Mouse (Mus musculus) embryo, embryonic 11.5 days (tissue): ENCODE measurements around the gene Gm11127.
"Not testable (repeated sequence)": the region's sequence is repeated elsewhere in the genome, so short reads cannot be mapped to it uniquely, and the experiment has no call there.

Experiments used
- DNase-seq: peaks from one replicate; pipeline ENCODE4 v3.0.0-alpha.2; 2012; ENCODE audit warnings: low read depth, low spot score

Gm11127 gene

DNA sequence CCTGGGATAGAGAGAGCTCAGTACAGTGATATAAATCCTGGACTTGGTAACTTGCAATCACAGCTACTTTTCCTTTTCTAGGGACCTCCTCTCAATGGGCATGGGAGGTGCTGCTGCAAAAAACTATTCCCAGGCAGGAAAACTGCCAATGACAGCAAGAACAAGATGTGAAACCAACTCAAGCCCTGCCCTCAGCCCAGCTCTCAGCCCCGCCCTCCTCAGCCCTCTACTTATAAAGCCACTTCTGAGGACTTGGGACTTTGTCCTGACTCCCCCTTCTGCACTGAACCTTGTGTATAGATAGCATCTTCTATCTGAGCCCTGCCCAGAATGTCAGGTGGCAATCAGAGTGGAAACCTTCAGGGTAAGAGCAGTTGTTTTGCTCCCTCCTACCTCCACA, at the start of gene Gm11127:
Gene Gm11127 (minus strand): TSS at position 10 of the 400 bp plus-strand sequence.
- not testable (repeated sequence) for DNase-seq

- DNase-seq = not testable (repeated sequence)
These were observed 43.9 kb upstream of the Gm11127 start for GRCm38 (mm10) chr17:36102091-36102490.

DNA sequence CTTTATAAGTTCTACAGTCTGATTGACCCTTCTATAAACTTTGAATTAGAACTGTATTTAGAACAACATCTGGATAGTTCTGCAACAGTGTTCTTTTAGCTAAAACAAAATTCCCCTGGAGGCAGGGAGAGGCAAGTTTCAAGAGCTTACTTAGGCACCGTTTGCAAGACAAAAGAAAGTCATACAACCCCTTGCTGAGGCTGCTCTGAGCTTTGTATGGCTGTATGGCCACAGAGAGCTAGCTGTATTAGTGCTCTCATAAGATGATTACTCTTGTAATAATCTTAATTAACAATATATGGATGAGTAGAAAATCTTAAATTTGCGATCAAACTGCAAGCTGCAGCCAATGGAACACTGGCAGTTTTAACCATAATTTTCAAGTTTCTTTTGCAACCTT, 41.4 kb upstream of the Gm11127 start:
- not testable (repeated sequence) for DNase-seq

DNA sequence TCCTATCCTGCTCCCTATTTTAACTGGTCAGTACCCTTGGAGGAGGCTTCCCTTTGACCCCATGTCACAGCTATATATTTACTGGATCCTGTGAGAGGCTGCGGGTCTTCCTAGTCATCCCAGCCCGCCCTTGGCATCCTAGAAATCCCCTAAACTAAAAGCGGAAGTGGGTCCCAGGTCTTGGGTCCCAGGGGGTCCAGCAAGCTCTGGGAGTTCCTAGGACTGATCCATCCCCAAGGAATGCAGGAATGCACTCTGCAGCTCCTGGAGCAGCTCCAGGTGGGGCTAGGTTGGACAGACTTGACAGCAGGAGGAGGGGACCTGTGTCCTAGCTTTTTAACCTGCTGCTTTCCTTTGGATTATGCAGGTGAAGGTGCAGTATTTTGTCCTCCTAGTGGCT, 35.8 kb upstream of the Gm11127 start:
- DNase-seq = no peak

DNA sequence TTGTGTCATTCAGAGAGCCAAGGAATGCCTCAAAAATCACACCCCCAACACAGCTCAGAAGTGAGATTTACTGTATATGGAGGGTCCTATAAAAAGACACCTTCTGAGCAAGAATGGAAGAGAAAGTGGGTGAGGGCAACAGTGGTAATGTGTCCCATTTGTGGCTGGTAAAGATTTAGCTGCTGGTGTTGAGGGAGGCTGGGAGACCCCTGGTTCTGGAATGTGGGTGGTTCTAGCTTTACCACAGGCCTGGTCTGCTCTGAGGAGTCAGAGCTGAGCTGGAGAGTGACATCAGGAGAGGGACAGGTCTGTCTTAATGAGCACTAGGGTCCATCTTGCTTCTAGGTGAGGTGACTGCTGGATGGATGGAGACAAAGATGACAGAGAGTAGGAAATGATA, 34.3 kb upstream of the Gm11127 start:
- not testable (repeated sequence) for DNase-seq

- not testable (repeated sequence) for DNase-seq
These were observed 33.8 kb upstream of the Gm11127 start for GRCm38 (mm10) chr17:36091933-36092332.

GRCm38 (mm10) chr17:36085976-36086375, 27.8 kb upstream of the Gm11127 start:
- not testable (repeated sequence) for DNase-seq

DNA sequence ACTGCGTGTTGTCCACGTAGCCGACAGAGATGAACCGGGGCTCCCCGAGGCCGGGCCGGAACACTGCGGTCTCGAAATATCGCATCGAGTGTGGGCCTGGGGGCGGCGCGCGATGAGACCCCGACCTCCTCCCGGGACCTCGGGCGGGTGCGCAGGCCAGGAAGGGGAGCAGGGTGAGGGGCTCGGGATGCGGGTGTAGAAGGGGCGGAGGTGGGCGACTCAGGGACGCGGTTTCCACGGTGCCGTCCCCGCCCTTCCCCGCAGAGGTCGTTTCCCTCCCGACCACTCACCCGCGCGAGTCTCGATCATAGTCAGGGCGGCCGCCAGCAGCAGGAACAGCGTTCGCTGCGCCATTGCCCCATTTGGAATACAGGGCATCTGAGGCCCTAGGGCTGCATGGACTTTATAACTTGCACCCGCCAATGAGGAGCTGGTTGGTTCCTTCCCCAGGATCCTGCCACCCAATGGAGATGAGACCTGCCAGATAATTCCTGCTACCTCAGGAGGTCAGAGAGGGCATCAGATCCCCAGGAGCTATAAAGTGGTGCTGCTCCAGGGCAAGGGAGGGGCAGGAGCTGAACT, 25.8 kb upstream of the Gm11127 start:
- DNase-seq = peak; percentile 11

- DNase-seq = peak; percentile 52
These were observed 25.2 kb upstream of the Gm11127 start for GRCm38 (mm10) chr17:36083266-36083869.

DNA sequence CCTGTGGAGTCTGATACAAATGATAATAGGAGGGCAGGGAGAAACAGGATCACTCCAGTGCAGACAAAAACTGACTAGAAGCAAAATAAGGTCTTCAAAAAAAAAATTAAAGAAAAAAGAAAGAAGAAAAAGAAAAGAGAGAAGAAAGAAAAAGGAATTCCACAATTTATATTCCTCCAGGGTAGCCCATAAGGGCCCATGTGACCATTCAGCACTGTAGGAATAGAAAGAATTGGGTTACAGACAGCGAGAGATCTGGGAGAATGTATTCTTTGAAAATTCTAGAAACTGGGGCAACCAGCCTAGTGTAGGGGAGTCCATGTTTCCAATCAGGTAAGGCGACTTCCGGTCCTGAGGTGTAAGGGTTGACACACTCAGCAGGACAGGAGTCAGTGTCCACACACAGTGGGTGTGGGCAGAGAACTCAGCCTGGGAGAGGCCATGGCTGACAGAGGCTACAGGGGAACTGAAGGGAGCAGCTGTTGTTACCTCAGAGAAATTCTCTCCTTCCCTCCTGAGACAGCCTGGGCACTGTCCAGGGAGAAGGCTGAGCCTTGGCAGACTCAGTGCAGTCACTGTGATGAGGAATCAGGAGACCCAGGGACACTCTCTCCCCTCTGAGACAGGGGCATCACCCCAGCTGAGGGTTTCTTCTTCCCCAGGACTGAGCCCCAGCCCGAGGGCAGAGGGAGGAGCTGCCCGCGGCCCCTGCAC, 24.5 kb upstream of the Gm11127 start:
- not testable (repeated sequence) for DNase-seq

GRCm38 (mm10) chr17:36081901-36082300, 23.7 kb upstream of the Gm11127 start:
- not testable (repeated sequence) for DNase-seq

- peak; percentile 81 for DNase-seq
These were observed 2.7 kb upstream of the Gm11127 start for GRCm38 (mm10) chr17:36060829-36061228.

GRCm38 (mm10) chr17:36057927-36058326, 244 bp downstream of the Gm11127 start:
- DNase-seq = not testable (repeated sequence)

GRCm38 (mm10) chr17:36043286-36043685, 14.9 kb downstream of the Gm11127 start:
- DNase-seq = no peak

DNA sequence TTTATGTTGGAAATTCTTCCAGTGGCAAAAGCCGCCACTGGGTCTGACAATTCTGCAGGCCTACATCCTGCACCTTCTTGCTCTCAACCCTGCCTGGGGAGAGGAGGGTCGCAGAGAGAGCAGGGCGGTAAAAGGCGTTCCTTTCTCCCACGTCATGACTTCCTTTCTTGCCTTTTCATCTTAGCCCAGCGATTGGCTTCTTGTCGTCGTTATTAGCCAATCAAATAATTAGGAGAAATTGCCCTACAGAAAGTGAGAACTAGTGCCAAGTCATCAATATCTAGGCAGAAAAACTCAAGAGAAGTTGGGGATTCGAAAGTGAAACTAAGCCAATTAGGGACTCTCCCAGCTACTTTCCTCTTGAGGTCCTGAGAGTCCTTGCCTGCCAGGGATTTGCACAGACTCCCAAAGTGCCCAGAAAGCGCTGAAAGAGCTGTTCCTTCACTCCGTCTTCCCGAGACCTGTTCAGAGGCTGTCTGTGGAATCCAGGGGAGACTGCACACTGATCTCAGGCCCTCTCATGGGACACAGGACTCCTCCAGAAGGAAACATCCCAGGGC, 15.5 kb downstream of the Gm11127 start, which contains the start of the genes H2-T22 and Gm6034:
Gene H2-T22 (minus strand): TSS at position 138 of the 560 bp plus-strand sequence.
Gene Gm6034 (plus strand): TSS at position 352 of the 560 bp plus-strand sequence.
- DNase-seq = peak; percentile 47

DNA sequence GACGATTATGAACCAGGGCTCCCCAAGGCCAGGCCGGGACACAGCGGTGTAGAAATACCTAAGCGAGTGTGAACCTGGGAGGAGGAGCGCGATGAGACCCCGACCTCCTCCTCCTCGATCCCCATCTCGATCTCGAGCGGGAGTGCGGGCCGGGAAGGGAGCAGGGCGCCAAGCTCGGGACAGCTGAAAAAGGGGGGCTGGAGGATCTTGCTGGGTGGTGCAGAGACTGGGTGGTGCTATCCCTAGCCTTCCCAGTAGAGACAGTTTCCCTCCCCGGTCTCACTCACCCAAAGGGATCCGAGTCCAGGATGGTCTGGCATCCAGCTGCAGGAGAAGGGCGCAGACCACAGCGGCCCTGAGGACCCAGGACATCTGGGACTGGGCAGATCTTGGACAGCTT, 16.1 kb downstream of the Gm11127 start:
- not testable (repeated sequence) for DNase-seq

DNA sequence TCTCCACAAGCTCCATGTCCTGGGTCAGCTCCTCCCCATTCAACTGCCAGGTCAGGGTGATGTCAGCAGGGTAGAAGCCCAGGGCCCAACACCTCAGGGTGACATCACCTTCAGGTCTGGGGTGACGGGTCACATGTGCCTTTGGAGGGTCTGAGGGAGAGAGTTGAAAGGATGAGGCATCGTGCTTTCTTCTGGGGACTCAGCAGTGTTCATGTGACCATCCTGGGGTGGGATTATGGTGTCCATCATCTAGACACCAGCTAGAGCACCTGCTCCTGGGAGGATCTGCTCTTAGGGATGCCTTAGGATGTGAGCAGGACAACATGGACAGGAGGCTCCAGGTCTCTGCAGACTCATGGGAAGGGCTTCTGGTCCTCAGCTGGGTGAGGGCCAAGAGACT, 17.6 kb downstream of the Gm11127 start:
- DNase-seq = not testable (repeated sequence)

DNA sequence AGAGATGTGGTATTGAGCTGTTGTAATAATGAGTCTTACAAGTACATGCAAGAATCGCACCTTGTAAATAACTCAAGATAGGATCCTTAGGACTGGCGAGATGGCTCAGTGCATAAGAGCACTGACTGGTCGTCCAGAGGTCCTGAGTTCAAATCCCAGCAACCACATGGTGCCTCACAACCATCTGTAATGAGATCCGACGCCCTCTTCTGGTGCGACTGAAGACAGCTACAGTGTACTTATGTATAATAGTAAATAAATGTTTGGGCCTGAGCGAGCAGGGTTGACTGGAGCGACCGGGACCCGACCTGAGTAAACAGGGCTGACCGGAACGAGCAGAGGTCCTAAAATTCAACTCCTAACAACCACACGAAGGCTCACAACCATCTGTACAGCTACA, 22.0 kb downstream of the Gm11127 start:
- DNase-seq = not testable (repeated sequence)

- DNase-seq = not testable (repeated sequence)
These were observed 23.0 kb downstream of the Gm11127 start for GRCm38 (mm10) chr17:36035010-36035638.

DNA sequence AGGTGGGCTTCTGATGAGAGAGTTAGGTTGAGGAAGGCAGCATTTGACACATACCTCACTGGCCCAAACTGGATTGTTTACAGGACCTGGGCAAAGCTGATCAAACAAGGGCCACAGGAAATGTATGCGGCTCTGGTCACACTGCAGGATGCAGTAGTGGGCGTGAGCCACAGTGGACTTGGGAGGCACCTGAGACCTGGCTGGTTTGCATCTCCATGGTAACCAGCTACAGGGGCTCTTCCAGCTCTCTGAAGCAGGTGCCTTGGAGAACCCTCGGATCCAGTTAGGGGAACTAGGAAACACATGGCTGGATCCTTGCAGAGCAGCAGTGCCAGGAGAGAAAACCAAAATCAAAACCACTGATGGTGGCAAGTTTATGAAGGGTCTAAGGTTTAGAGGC, 23.6 kb downstream of the Gm11127 start:
- DNase-seq = not testable (repeated sequence)

- not testable (repeated sequence) for DNase-seq
These were observed 25.8 kb downstream of the Gm11127 start, which contains the start of gene H2-T23 for GRCm38 (mm10) chr17:36032351-36032875. H2-T23 (minus strand) TSS chr17:36032855.
